Mouse (Mus musculus): ENCODE measurements around the gene Slc5a11.

- TF ChIP-seq POLR2A (IDR thresholded peaks at IDR 0.05; ENCODE audit: borderline replicate concordance, extremely low read depth, low read depth, low read length): no peak
- TF ChIP-seq CTCF (IDR thresholded peaks at IDR 0.05; ENCODE audit: insufficient read depth, low read length): no peak
These were observed 5.4 kb downstream of the Slc5a11 start for GRCm38 (mm10) chr7:123219781-123220632.

All from lung, adult 2 months (tissue).